Mouse (Mus musculus): ENCODE results near the gene Pitpnc1.
A peak's percentile ranks its signal among the peaks of the same experiment; 100 is the strongest.

The Pitpnc1 gene

GRCm38 (mm10) chr11:107270564-107270963, 199.9 kb downstream of the Pitpnc1 start:
- DNase-seq, result no peak

GRCm38 (mm10) chr11:107267522-107267921, 203.0 kb downstream of the Pitpnc1 start:
- peak; percentile 38 for DNase-seq

DNA sequence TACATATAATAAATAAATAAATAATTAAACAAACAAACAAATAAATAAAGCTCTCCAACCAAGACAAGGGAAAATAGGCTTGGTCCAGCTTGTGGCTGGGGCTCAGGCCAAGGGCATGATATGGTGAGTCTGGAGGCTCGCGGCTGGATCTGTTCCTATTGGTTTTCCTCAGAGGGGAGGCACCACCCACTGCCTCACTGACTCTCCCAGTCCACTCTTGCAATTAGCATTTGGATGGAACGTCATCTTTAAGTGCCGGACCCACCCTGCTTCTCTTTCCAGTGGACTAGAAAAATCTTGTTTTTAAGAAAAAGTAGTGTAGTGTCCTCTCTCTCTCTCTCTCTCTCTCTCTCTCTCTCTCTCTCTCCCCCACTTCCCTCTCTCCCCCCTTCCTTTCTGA, 204.6 kb downstream of the Pitpnc1 start:
- no peak for DNase-seq

GRCm38 (mm10) chr11:107264889-107265615, 205.4 kb downstream of the Pitpnc1 start:
- peak; percentile 54 for DNase-seq

GRCm38 (mm10) chr11:107263838-107264237, 206.7 kb downstream of the Pitpnc1 start:
- DNase-seq, result no peak

GRCm38 (mm10) chr11:107259428-107259827, 211.1 kb downstream of the Pitpnc1 start:
- no peak for DNase-seq

- DNase-seq, result peak; percentile 85
Measured at GRCm38 (mm10) chr11:107255185-107255584, 215.3 kb downstream of the Pitpnc1 start.

DNA sequence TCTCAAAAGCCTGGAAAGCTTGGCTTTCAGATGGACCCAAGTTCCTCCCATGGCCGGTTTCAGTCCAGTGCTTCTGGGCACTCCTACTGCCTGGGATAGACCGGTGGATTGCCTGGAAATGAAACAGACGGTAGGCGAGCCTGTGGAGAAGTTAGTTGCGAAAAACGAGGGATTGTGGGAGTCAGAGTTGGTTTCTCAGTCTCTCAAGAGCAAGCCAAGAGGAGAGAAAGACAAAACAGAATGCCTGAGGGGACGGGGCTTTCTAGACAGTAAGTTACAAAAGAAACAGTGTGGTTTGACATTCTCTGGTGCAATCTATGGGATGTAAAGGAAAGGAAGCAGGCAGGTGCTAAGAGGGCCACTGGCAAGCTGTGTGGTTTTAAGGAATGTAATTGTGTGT, 216.3 kb downstream of the Pitpnc1 start:
- no peak for DNase-seq

- no peak for DNase-seq
Measured at GRCm38 (mm10) chr11:107252026-107252425, 218.5 kb downstream of the Pitpnc1 start.

- no peak for DNase-seq
Measured at GRCm38 (mm10) chr11:107251460-107251859, 219.0 kb downstream of the Pitpnc1 start.

DNA sequence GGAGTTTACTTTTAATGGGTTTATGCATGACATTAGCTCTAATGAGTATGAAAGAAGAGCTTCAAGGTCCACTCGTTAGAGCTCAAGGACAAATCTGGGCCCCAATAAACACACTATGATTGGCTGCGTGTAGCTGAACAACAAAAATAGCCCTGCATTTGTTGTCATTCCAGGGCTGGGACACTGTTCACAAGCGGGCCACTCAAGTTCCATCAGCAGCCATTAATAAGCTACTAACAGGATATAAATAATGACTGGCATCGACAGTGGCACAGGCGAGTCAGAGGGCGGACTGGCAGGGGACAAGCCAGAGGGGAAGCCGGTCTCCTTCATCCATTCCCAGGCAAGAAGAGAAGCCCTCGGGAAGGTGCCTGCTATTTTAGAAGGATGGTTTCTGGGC, 219.6 kb downstream of the Pitpnc1 start:
- DNase-seq, result no peak

GRCm38 (mm10) chr11:107248753-107249152, 221.7 kb downstream of the Pitpnc1 start:
- DNase-seq, result peak; percentile 65

- no peak for DNase-seq
Measured at GRCm38 (mm10) chr11:107245657-107246056, 224.8 kb downstream of the Pitpnc1 start.

DNA sequence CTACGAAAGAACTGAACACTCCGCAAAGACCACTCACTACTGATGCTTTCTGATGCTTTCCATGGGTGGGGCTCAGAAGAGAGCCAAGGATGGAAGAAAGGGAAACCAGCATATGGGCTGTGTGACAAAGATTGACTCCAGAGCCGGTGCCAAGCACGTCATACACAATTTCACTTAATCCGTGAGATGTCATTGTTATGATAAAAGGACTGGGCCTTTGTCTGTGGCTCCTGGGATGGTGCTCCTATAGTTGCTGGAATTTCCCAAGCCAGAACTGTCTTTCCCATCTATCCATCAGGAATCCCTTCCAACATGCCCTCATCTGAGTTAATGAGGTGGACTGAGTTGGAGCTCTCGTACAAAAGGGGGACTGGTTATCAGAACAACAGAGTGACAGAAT, 227.4 kb downstream of the Pitpnc1 start:
- DNase-seq, result no peak

- no peak for DNase-seq
Measured at GRCm38 (mm10) chr11:107241678-107242077, 228.8 kb downstream of the Pitpnc1 start.

DNA sequence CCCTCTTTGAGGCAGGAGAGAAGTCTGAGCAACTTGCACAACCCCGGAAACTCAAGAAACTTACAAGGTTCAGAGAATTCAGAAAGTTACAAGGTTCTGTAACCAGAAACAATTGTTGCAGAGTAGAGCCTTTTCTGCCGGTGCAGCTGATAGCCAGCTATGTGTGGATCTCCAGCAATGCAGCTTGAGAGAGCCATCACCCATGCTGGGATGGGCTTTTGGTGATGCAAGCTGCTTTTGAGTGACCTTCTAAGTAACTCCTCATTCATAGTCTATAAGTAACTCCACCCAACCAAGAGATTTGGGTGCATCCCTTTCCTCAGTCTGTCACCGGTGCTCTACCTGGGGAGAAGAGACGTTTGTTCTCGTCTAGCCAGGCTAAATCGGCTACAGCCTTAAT, 232.0 kb downstream of the Pitpnc1 start:
- DNase-seq, result no peak

- DNase-seq, result no peak
Measured at GRCm38 (mm10) chr11:107237532-107237931, 233.0 kb downstream of the Pitpnc1 start.

- DNase-seq, result no peak
Measured at GRCm38 (mm10) chr11:107233252-107233890, 237.1 kb downstream of the Pitpnc1 start.

DNA sequence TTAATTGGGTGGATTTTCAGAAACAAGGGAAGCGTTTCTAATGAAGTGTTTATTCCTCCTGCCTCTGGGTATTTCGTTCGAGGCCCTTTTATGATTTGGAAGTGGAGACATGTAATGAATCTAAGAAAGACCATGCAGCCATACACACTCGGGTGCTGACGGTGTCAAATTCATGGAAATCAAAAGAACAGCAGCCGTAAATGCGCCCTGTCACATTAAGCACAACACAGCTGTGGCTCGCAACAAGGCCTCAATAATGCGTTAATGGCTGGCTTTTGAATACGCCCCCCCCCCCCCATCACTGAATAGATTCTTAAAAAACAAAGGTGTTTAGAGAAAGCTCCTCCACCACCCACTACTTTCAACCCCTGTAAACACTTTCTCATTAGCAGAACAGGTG, 240.4 kb downstream of the Pitpnc1 start:
- no peak for DNase-seq

GRCm38 (mm10) chr11:107226431-107226830, 244.1 kb downstream of the Pitpnc1 start:
- no peak for DNase-seq

DNA sequence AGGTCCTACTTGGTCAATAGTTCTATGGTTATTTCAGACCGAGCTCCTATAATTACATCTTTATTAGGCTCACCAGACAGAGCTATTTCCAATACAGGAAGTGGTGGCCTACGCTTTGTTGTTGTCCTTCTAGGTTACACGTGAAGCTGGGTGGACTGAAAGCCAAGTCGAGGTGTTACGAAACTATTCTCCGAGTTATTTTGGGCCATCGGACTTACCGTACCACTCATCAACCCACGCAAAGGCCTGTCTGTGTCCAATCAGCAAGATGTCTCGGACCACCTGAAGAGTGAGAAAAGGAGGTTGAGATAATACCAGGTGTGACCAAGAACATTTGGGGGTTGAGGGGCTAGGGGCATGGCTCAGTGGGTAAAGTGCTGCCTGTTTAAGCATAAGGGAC, 244.5 kb downstream of the Pitpnc1 start:
- no peak for DNase-seq

DNA sequence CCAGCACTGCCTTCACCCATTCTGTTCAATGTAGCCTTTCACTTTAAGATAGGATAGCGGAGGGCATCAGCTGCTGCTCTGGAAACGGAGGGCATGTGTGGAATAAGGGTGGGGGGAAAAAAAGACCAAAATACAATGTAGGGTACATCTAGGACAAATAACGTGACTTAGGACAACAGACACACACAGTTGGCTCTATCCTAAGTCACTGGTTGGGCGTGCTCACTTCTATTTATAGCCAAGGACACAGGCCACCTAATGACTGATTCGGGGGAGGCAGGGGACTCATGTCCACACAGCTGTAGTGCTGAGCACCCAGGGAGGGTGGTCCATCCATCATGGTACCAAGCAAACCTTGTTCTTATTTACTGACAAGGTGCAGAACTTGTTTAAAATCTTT, 245.2 kb downstream of the Pitpnc1 start:
- no peak for DNase-seq

GRCm38 (mm10) chr11:107223667-107224214, 246.8 kb downstream of the Pitpnc1 start:
- DNase-seq, result no peak

GRCm38 (mm10) chr11:107223169-107223561, 247.3 kb downstream of the Pitpnc1 start:
- DNase-seq, result peak; percentile 27

Measured in kidney, postnatal 10 days (tissue).